Mouse (Mus musculus): Measurements from ENCODE around the gene Slc30a10. TPM values are rescaled to one million over a fixed set of nuclear protein-coding genes. Genes with fewer than 3 reads are reported as not detected.

Gene Slc30a10
- polyA plus RNA-seq, 1 experiment from 2014 or later: 17.6 TPM

GRCm38 (mm10) chr1:185469551-185470021 lies 14.9 kb downstream of the Slc30a10 start:
- H3K36me3 ChIP-seq: peaks cover 45% of the 10 kb centered on the region
- peak overlapping the region; percentile 69 for H3K4me2 ChIP-seq
- ATAC-seq: peak; percentile 86
- peak overlapping the region; percentile 100 for H3K27ac ChIP-seq
- peak overlapping the region; percentile 71 for H3K9ac ChIP-seq
- 11% methylated on average over 8 of the region's 8 CpGs for WGBS (ENCODE audit: insufficient replicate concordance)
- no peaks in the 10 kb centered on the region for H3K27me3 ChIP-seq (replicated peaks)
- peak overlapping the region; percentile 16 for H3K4me3 ChIP-seq
- no peaks in the 10 kb centered on the region for H3K9me3 ChIP-seq (replicated peaks)
- peaks cover 95% of the 10 kb centered on the region for H3K4me1 ChIP-seq

- H3K27ac ChIP-seq: peak overlapping the region; percentile 100
- peak; percentile 86 for ATAC-seq
- peak overlapping the region; percentile 75 for H3K9ac ChIP-seq
- no peaks in the 10 kb centered on the region for H3K27me3 ChIP-seq (replicated peaks)
- peak overlapping the region; percentile 43 for H3K4me3 ChIP-seq
- H3K4me2 ChIP-seq: peak overlapping the region; percentile 69
- H3K4me1 ChIP-seq: peaks cover 98% of the 10 kb centered on the region
- H3K9me3 ChIP-seq (replicated peaks): no peaks in the 10 kb centered on the region
- peaks cover 20% of the 10 kb centered on the region for H3K36me3 ChIP-seq
- 13% methylated on average over 8 of the region's 8 CpGs for WGBS (ENCODE audit: insufficient replicate concordance)
Observed at GRCm38 (mm10) chr1:185472025-185472720, 17.5 kb downstream of the Slc30a10 start.

- ATAC-seq: peak; percentile 42
- H3K4me1 ChIP-seq: peaks cover 94% of the 10 kb centered on the region
- peaks cover 14% of the 10 kb centered on the region for H3K36me3 ChIP-seq
- WGBS (ENCODE audit: insufficient replicate concordance): 48% methylated on average over 4 of the region's 4 CpGs
- H3K9ac ChIP-seq: 0 out of 2 replicates have a peak overlapping the region, but pooled peaks have one; percentile 75
- peak overlapping the region; percentile 69 for H3K4me2 ChIP-seq
- no peaks in the 10 kb centered on the region for H3K27me3 ChIP-seq (replicated peaks)
- peak overlapping the region; percentile 100 for H3K27ac ChIP-seq
- H3K9me3 ChIP-seq (replicated peaks): no peaks in the 10 kb centered on the region
- H3K4me3 ChIP-seq: no peak overlapping the region
Observed at GRCm38 (mm10) chr1:185472730-185473129, 18.1 kb downstream of the Slc30a10 start.

- H3K4me3 ChIP-seq: no peak overlapping the region
- H3K36me3 ChIP-seq: peaks cover 7% of the 10 kb centered on the region
- H3K9ac ChIP-seq: peak overlapping the region; percentile 9
- H3K4me1 ChIP-seq: peaks cover 87% of the 10 kb centered on the region
- H3K4me2 ChIP-seq: peak overlapping the region; percentile 12; the same call in 1 of the 2 replicates
- H3K27me3 ChIP-seq (replicated peaks): no peaks in the 10 kb centered on the region
- ATAC-seq: no peak
- H3K27ac ChIP-seq: peak overlapping the region; percentile 100
- WGBS (ENCODE audit: insufficient replicate concordance): 27% methylated on average over 1 of the region's 1 CpGs
- H3K9me3 ChIP-seq (replicated peaks): no peaks in the 10 kb centered on the region
Observed at GRCm38 (mm10) chr1:185473437-185473836, 18.8 kb downstream of the Slc30a10 start.

GRCm38 (mm10) chr1:185479861-185480260 lies 25.2 kb downstream of the Slc30a10 start:
- Histone ChIP-seq H3K4me1 (peaks cover 36% of the 10 kb centered on the region), H3K4me3 (no peak overlapping the region), H3K9me3 (replicated peaks) (no peaks in the 10 kb centered on the region), H3K27ac (no peak overlapping the region), H3K36me3 (no peaks in the 10 kb centered on the region), H3K27me3 (replicated peaks) (no peaks in the 10 kb centered on the region; the same call in 1 of the 2 replicates), H3K9ac (no peak overlapping the region), H3K4me2 (no peak overlapping the region)
- ATAC-seq: no peak
- 84% methylated on average over 4 of the region's 4 CpGs for WGBS (ENCODE audit: insufficient replicate concordance)

DNA sequence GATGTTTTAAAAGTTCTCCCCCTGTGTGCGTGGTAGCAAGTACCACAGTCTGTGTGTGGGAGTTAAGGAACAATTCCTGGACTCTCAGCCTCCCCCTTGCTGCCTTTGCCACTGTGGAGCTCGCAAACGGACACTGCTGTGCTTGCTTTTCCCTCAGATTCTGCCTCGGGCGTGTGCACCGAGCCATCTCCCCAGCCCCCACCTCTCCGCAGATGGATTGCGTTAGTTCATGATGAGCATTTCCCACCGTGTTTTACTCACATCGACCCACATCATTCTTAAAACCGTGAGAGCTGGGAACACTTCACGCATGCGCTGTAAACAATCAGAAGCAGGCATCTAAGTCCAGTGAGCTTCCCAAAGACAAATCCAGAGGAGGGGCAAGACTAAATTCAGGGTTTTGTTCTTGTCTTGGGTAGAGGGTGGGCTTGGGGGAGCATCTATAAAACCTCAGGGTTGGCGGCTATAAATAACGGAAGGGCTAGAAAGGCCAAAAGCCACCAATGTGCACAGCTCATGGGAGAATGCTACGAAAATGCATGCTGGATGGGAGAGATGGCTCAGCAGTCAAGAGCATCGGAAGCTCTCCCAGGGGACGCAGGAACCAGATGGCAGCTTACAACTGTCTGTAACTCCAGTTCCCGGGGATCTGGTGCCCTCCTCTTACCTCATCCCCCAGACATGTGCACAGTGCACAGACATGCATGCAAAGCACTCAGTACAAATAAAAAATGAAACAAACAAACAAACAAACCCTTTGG lies 27.5 kb downstream of the Slc30a10 start:
- H3K4me2 ChIP-seq: no peak overlapping the region
- peaks cover 1% of the 10 kb centered on the region for H3K27me3 ChIP-seq (replicated peaks)
- H3K4me1 ChIP-seq: peaks cover 17% of the 10 kb centered on the region
- no peak for ATAC-seq
- WGBS (ENCODE audit: insufficient replicate concordance): 73% methylated on average over 19 of the region's 19 CpGs
- no peak overlapping the region for H3K27ac ChIP-seq
- no peaks in the 10 kb centered on the region for H3K9me3 ChIP-seq (replicated peaks)
- no peaks in the 10 kb centered on the region for H3K36me3 ChIP-seq
- no peak overlapping the region for H3K9ac ChIP-seq
- H3K4me3 ChIP-seq: no peak overlapping the region

GRCm38 (mm10) chr1:185482762-185483161 lies 28.1 kb downstream of the Slc30a10 start:
- ATAC-seq: 0 out of 2 replicates have a peak, but pooled peaks have one; percentile 28
- 87% methylated on average over 2 of the region's 2 CpGs for WGBS (ENCODE audit: insufficient replicate concordance)
- no peaks in the 10 kb centered on the region for H3K36me3 ChIP-seq

GRCm38 (mm10) chr1:185483356-185484057 lies 28.9 kb downstream of the Slc30a10 start:
- Histone ChIP-seq H3K4me3 (no peak overlapping the region), H3K4me1 (peaks cover 21% of the 10 kb centered on the region), H3K36me3 (no peaks in the 10 kb centered on the region), H3K9me3 (replicated peaks) (no peaks in the 10 kb centered on the region), H3K9ac (no peak overlapping the region), H3K27ac (no peak overlapping the region), H3K4me2 (no peak overlapping the region), H3K27me3 (replicated peaks) (peaks cover 6% of the 10 kb centered on the region)
- ATAC-seq: no peak
- 78% methylated on average over 12 of the region's 12 CpGs for WGBS (ENCODE audit: insufficient replicate concordance)

More at GRCm38 (mm10) chr1:185482762-185483161, 28.1 kb downstream of the Slc30a10 start:
- no peak overlapping the region for H3K27ac ChIP-seq
- H3K9me3 ChIP-seq (replicated peaks): no peaks in the 10 kb centered on the region
- no peak overlapping the region for H3K4me3 ChIP-seq
- H3K27me3 ChIP-seq (replicated peaks): peaks cover 6% of the 10 kb centered on the region
- H3K9ac ChIP-seq: no peak overlapping the region
- H3K4me1 ChIP-seq: peaks cover 16% of the 10 kb centered on the region
- H3K4me2 ChIP-seq: no peak overlapping the region

- Histone ChIP-seq H3K36me3 (no peaks in the 10 kb centered on the region), H3K9ac (no peak overlapping the region), H3K4me1 (peaks cover 22% of the 10 kb centered on the region), H3K27me3 (replicated peaks) (peaks cover 6% of the 10 kb centered on the region), H3K4me2 (no peak overlapping the region), H3K4me3 (no peak overlapping the region), H3K9me3 (replicated peaks) (no peaks in the 10 kb centered on the region), H3K27ac (no peak overlapping the region)
- 74% methylated on average over 19 of the region's 19 CpGs for WGBS (ENCODE audit: insufficient replicate concordance)
- ATAC-seq: no peak
Observed at GRCm38 (mm10) chr1:185484281-185484680, 29.6 kb downstream of the Slc30a10 start.

- Histone ChIP-seq H3K27me3 (replicated peaks) (peaks cover 6% of the 10 kb centered on the region; the same call in 1 of the 2 replicates), H3K9ac (no peak overlapping the region), H3K27ac (no peak overlapping the region), H3K4me2 (no peak overlapping the region), H3K9me3 (replicated peaks) (no peaks in the 10 kb centered on the region), H3K36me3 (no peaks in the 10 kb centered on the region), H3K4me1 (peaks cover 33% of the 10 kb centered on the region), H3K4me3 (no peak overlapping the region)
- no peak for ATAC-seq
- 81% methylated on average over 6 of the region's 6 CpGs for WGBS (ENCODE audit: insufficient replicate concordance)
Observed at GRCm38 (mm10) chr1:185489893-185490292, 35.2 kb downstream of the Slc30a10 start.

GRCm38 (mm10) chr1:185490603-185491002 lies 36.0 kb downstream of the Slc30a10 start:
- Histone ChIP-seq H3K4me3 (no peak overlapping the region), H3K27me3 (replicated peaks) (peaks cover 6% of the 10 kb centered on the region; the same call in 1 of the 2 replicates), H3K27ac (no peak overlapping the region), H3K4me1 (peaks cover 35% of the 10 kb centered on the region), H3K36me3 (no peaks in the 10 kb centered on the region), H3K4me2 (no peak overlapping the region), H3K9me3 (replicated peaks) (no peaks in the 10 kb centered on the region), H3K9ac (no peak overlapping the region)
- ATAC-seq: no peak
- WGBS (ENCODE audit: insufficient replicate concordance): 83% methylated on average over 2 of the region's 2 CpGs

Data from liver, embryonic 12.5 days (tissue).